Mouse (Mus musculus) yolk sac, embryonic 10.5 days (tissue): Measurements from ENCODE around the gene Accsl.

Experiments used
- DNase-seq: peaks from one replicate; pipeline ENCODE4 v3.0.0-alpha.2; 2017; ENCODE audit warnings: low spot score

Accsl gene

GRCm38 (mm10) chr2:93869107-93869600 lies at the start of gene Accsl:
Gene Accsl (minus strand): TSS chr2:93869157.
- no peak for DNase-seq

- DNase-seq = no peak
Observed at GRCm38 (mm10) chr2:93913552-93913951, 44.6 kb upstream of the Accsl start.

GRCm38 (mm10) chr2:93911942-93912341 lies 43.0 kb upstream of the Accsl start:
- no peak for DNase-seq

- DNase-seq = no peak
Observed at GRCm38 (mm10) chr2:93909716-93910115, 40.8 kb upstream of the Accsl start.

- DNase-seq = no peak
Observed at GRCm38 (mm10) chr2:93907519-93908294, 38.8 kb upstream of the Accsl start.

- DNase-seq = no peak
Observed at GRCm38 (mm10) chr2:93906316-93906715, 37.4 kb upstream of the Accsl start.

- DNase-seq = no peak
Observed at GRCm38 (mm10) chr2:93903415-93903814, 34.5 kb upstream of the Accsl start.

GRCm38 (mm10) chr2:93902680-93903305 lies 33.8 kb upstream of the Accsl start:
- no peak for DNase-seq

GRCm38 (mm10) chr2:93899397-93900380 lies 30.7 kb upstream of the Accsl start:
- peak; percentile 58 for DNase-seq

GRCm38 (mm10) chr2:93891611-93892280 lies 22.8 kb upstream of the Accsl start:
- no peak for DNase-seq

- no peak for DNase-seq
Observed at GRCm38 (mm10) chr2:93890143-93890542, 21.2 kb upstream of the Accsl start.

- no peak for DNase-seq
Observed at GRCm38 (mm10) chr2:93889071-93889470, 20.1 kb upstream of the Accsl start.

GRCm38 (mm10) chr2:93888366-93888765 lies 19.4 kb upstream of the Accsl start:
- no peak for DNase-seq

GRCm38 (mm10) chr2:93887273-93887672 lies 18.3 kb upstream of the Accsl start:
- DNase-seq = no peak

GRCm38 (mm10) chr2:93886013-93886794 lies 17.2 kb upstream of the Accsl start:
- no peak for DNase-seq

GRCm38 (mm10) chr2:93883066-93883465 lies 14.1 kb upstream of the Accsl start:
- DNase-seq = no peak

GRCm38 (mm10) chr2:93881640-93882367 lies 12.8 kb upstream of the Accsl start:
- DNase-seq = no peak

GRCm38 (mm10) chr2:93880981-93881380 lies 12.0 kb upstream of the Accsl start:
- no peak for DNase-seq

GRCm38 (mm10) chr2:93880450-93880849 lies 11.5 kb upstream of the Accsl start:
- no peak for DNase-seq

GRCm38 (mm10) chr2:93877005-93877404 lies 8.0 kb upstream of the Accsl start:
- no peak for DNase-seq
